Mouse (Mus musculus): Measurements from ENCODE around the gene Gm9821. TPM values are rescaled to one million over a fixed set of nuclear protein-coding genes. Genes with fewer than 3 reads are reported as not detected.

The Gm9821 gene
- total RNA-seq, 2 experiments from 2014 or later, result not detected

- no peak for DNase-seq
Measured at GRCm38 (mm10) chr2:91948792-91949241, 3.3 kb downstream of the Gm9821 start.

- DNase-seq, result peak; percentile 52 to 67
Measured at GRCm38 (mm10) chr2:91949411-91950274, 4.1 kb downstream of the Gm9821 start.

- peak; percentile 23 to 50 for DNase-seq
Measured at GRCm38 (mm10) chr2:91950275-91951085, 5.0 kb downstream of the Gm9821 start.

- peak; percentile 65 to 85 for DNase-seq
Measured at GRCm38 (mm10) chr2:91953825-91954224, 8.3 kb downstream of the Gm9821 start.

- no peak for DNase-seq
Measured at GRCm38 (mm10) chr2:91955121-91955591, 9.7 kb downstream of the Gm9821 start.

GRCm38 (mm10) chr2:91955875-91956274 is 10.4 kb downstream of the Gm9821 start:
- no peak for DNase-seq

- no peak for DNase-seq
Measured at GRCm38 (mm10) chr2:91957096-91957495, 11.6 kb downstream of the Gm9821 start.

GRCm38 (mm10) chr2:91958049-91958448 is 12.5 kb downstream of the Gm9821 start:
- DNase-seq, result no peak

- peak; percentile 66 to 74 for DNase-seq
Measured at GRCm38 (mm10) chr2:91958701-91959457, 13.4 kb downstream of the Gm9821 start.

- DNase-seq, result no peak
Measured at GRCm38 (mm10) chr2:91959544-91960410, 14.3 kb downstream of the Gm9821 start.

GRCm38 (mm10) chr2:91960459-91960858 is 15.0 kb downstream of the Gm9821 start:
- no peak for DNase-seq

GRCm38 (mm10) chr2:91961901-91962761 is 16.6 kb downstream of the Gm9821 start:
- no peak for DNase-seq

- peak in 1 of 2 experiments; percentile 63 for DNase-seq
Measured at GRCm38 (mm10) chr2:91962864-91963401, 17.4 kb downstream of the Gm9821 start.

- peak; percentile 98 for DNase-seq
Measured at GRCm38 (mm10) chr2:91963443-91963932, 18.0 kb downstream of the Gm9821 start.

- no peak for DNase-seq
Measured at GRCm38 (mm10) chr2:91964610-91965204, 19.2 kb downstream of the Gm9821 start.

GRCm38 (mm10) chr2:91965417-91965816 is 19.9 kb downstream of the Gm9821 start:
- peak; percentile 72 to 87 for DNase-seq

- DNase-seq, result no peak
Measured at GRCm38 (mm10) chr2:91966367-91966766, 20.9 kb downstream of the Gm9821 start.

- no peak for DNase-seq
Measured at GRCm38 (mm10) chr2:91967962-91968361, 22.5 kb downstream of the Gm9821 start.
